Mouse (Mus musculus): Measurements from ENCODE around the gene Nsd1.
"Not testable (repeated sequence)": the region's sequence is repeated elsewhere in the genome, so short reads cannot be mapped to it uniquely, and the experiment has no call there.

The Nsd1 gene

DNA sequence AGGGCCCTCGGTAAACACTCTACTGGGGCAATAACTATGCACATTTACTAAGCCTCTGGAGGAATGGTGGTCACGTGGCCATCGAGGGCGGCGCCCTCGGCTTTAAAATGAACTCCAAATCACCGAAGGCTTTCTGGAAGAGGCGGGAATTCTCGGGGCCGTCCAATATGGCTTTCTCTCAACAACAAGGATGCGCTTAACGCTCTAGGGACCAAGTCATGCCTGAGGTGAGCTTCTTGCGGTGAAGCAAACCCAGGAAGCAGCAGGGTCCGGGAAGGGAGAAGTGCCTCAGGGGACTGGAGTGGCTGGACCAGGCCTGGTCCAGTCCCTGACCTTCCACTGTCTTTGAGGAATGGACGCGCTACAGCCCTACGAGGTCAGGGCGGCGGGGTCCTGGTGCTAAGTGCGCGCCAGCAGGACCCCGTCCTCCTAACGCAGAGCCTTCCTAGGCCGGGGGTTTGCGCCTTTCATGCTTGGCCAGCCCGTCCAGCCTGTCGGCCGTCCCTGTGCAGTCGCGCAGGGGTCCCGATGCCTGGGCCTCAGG, at the start of gene Nsd1:
Gene Nsd1, plus strand, starts transcription at position 134 of the 544 bp plus-strand sequence.
- peak; percentile 73 for DNase-seq (ENCODE audit: low read depth, low spot score)

DNA sequence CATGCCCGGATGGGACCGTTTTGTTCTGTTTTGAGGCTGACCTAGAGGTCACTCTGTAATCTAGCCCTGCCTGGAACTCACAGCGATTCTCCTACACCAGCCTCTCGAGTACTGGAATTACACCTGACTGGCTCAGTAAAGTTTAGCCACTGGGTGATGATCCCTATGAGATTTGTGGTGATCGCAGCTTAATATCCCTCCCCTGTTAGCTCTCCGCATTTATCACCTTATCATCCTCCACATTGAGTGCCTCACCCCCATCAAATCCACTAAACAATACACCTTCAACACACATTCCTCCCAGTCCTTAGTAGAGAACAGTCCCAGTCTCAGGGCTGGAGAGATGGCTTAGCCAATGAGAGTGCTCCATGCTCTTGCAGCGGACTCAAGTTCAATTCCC, 47.2 kb upstream of the Nsd1 start:
- no peak for DNase-seq (ENCODE audit: low read depth, low spot score)

GRCm38 (mm10) chr13:55163553-55163952, 46.0 kb upstream of the Nsd1 start:
- DNase-seq (ENCODE audit: low read depth, low spot score): no peak

DNA sequence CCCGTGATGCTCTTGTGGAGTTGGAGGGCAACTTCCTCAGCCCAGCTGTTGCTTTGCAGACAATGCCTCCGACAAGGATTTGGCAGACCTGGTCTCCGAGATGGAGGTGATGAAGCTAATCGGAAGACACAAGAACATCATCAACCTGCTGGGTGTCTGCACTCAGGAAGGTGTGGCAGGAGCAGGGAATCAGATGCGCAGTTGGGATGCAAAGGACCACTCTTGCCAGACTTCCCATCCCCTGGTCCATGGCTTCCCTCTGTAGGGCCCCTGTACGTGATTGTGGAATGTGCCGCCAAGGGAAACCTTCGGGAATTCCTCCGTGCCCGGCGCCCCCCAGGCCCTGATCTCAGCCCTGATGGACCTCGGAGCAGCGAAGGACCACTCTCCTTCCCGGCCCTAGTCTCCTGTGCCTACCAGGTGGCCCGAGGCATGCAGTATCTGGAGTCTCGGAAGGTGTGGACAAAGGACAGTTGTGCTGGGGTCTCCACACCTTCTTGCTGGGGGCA, 43.7 kb upstream of the Nsd1 start:
- no peak for DNase-seq (ENCODE audit: low read depth, low spot score)

DNA sequence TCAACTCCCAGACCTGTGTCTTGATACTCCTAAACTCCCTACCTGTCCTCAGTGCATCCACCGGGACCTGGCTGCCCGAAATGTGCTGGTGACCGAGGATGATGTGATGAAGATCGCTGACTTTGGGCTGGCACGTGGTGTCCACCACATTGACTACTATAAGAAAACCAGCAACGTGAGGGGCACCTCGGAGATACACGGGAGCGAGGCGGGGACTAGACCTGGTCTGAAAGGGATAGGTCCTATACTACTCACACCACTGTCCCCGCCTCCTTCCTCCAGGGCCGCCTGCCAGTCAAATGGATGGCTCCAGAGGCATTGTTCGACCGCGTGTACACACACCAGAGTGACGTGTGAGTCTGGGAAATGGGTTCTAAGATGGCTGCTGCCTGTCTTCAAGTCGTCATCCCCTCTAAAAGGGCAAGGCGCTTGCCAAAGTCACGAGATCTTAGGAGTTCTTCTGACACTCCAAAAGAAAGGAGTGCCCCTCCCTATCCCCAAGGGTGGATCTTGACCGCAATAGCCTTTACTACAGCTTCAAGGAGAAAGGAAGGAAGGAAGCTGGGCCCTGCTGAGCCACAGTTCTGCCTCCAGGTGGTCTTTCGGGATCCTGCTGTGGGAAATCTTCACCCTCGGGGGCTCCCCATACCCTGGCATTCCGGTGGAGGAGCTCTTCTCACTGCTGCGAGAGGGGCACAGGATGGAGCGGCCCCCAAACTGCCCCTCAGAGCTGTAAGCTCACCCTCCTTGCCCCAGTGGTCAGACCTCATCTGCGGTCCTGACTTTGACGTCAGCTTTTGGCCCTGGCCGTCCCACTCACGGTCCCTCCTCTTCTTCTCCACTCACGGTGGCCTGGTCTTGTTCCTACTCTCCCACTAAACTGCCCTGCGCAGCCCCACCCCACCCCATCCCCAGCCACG, 42.5 kb upstream of the Nsd1 start:
- DNase-seq (ENCODE audit: low read depth, low spot score): peak; percentile 77

GRCm38 (mm10) chr13:55167798-55168197, 41.8 kb upstream of the Nsd1 start:
- DNase-seq (ENCODE audit: low read depth, low spot score): no peak

DNA sequence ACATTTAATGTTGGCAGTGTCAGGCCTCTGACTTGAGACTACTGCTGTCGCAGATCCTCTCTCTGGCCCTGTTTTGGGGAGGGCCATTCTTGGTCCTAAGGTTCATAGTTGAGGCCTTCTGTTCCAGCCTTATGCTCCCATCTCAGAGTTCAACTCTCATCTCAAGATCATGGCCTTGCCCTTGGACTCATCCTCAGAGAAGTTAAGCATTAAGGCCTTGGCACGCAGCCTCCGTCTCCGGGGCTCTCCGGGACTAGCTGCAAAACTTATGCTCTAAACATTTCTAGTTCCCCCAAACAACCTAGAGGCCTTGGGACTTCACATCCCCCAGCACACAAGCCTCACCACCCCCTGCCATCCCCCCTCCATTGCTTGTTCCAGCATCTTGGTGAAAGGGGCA, 41.3 kb upstream of the Nsd1 start:
- DNase-seq (ENCODE audit: low read depth, low spot score): no peak

GRCm38 (mm10) chr13:55168958-55169369, 40.6 kb upstream of the Nsd1 start:
- DNase-seq (ENCODE audit: low read depth, low spot score): no peak

- DNase-seq (ENCODE audit: low read depth, low spot score): no peak
Observed at GRCm38 (mm10) chr13:55171517-55172335, 37.9 kb upstream of the Nsd1 start.

DNA sequence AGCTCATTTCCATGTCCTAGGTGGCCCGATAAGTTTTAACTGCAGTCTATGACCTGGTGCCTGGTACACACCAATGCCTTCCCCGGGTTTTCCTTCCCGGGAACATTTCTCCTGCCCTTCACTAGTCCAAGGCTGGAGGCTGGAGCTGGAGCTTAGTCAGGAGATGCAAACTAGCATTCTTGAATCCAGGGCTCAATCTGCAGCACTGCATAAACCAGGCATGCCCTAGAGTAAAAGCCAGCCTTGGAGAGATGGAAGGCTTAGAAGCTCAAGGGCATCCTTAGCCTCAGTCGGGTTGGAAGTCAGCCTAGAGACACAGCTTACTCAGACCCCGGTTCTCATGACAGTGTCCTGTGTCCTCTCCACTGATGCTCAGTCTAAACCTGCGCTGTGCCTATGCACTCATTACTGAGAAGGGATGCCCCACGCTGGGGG, 37.2 kb upstream of the Nsd1 start:
- DNase-seq (ENCODE audit: low read depth, low spot score): no peak

DNA sequence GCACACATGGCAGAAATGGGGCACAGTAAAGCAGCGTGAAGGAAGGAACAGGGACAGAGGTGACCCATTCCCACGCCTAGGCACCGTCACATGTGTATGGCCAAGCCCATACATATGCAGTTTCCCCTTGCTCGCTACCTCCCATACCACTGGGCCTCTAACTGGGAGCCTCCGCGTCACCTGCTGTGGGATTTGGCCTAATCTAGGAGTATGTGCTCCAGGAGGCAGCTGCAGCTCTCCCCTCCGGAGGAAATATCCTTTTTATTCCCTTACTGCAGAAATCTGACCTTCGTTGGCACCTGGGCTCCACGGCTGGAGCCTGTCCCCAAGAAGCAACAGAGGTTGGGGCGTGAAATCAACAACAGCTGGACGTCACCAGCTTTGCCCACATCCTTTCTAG, 35.2 kb upstream of the Nsd1 start:
- DNase-seq (ENCODE audit: low read depth, low spot score): no peak

DNA sequence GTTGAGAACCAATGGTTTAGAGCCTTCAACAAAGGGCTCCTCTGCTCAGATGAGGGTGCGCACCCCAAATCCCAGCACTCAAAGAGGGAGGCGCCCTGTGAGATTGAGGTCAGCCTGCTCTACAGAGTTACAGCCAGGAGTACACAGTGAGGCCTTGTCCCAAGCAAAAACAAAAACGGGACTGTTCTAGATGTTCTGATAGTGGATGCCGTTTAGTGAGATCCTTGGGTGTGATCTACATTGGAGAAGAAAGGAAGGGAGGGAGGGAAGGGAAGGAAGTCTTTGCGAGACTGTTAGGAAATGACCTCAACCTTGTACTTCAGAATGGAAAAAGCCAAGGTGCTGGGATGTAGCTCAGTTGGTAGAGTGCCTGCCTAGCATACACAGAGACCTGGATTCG, 33.3 kb upstream of the Nsd1 start:
- no peak for DNase-seq (ENCODE audit: low read depth, low spot score)

GRCm38 (mm10) chr13:55177903-55178496, 31.6 kb upstream of the Nsd1 start:
- peak; percentile 59 for DNase-seq (ENCODE audit: low read depth, low spot score)

DNA sequence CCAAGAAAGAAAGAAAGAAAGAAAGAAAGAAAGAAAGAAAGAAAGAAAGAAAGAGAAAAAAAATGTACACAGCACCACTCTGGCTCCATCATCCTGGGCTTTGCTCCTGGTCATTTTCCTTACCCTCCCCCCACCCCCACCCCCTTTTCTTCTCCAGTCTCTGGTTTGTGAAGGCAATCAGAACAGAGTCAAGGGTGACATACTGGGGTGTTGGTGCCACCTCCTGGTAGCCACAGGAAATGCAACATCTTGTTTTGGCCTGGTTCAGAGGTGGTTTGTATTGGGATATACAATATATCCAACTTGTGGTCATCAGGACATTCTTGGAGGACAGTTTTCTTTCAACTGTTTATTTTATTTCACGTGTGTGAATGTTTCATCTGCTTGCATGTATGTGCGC, 31.0 kb upstream of the Nsd1 start:
- peak; percentile 86 for DNase-seq (ENCODE audit: low read depth, low spot score)

GRCm38 (mm10) chr13:55179591-55179990, 30.0 kb upstream of the Nsd1 start:
- DNase-seq (ENCODE audit: low read depth, low spot score): no peak

DNA sequence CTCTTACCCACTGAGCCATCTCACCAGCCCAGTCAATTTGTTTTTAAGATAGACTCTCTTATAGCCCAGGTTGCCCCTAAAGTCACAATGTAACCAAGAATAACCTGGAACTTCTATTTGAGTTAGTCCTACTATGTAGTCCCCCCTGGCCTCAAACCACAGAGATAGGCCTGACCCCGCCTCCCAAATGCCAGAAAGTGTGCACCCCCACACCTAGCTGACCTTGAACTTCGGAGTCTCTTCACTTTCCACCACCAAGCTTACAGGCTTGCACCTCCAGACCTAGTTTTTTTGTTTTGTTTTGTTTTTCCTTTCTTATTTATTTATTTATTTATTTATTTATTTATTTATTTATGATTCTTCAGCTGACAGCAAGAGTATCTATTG, 27.8 kb upstream of the Nsd1 start:
- DNase-seq (ENCODE audit: low read depth, low spot score): no peak

DNA sequence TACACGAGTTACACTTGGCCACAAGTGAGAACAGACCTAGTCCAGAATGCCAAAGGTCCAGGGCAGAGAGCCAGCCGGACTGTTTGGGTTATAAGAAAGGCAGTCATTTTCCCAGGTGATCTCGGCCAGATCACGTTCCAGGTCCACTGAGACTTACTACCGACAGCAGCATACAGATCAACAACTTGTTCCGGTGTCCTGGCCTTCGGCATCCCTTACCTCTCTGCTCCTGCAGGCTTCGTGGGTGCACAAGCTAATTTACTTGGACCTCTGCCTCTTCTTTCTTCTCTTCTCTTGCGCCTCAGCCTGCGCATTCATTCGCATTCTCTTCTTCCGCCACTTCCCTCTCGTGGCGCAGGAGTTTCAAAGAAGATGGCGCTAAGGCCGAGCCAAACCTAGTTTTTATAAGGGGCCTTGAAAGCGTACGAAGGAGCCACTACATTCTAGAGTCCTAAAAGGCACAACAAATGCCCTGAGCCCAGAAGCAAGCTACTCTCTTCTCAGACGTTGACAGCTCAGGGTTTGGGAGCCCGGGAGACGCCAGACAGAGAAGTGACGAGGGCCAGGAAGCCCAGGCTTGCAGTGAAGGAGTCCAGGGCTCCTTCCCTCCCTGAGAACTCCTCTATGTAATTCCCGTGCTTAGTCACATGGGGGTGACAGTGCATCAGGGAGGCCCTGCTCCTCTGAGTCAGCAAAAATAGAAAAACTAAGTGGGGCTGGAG, 27.2 kb upstream of the Nsd1 start:
- peak; percentile 90 for DNase-seq (ENCODE audit: low read depth, low spot score)

- DNase-seq (ENCODE audit: low read depth, low spot score): no peak
Observed at GRCm38 (mm10) chr13:55183382-55183781, 26.2 kb upstream of the Nsd1 start.

GRCm38 (mm10) chr13:55187062-55187461, 22.5 kb upstream of the Nsd1 start:
- DNase-seq (ENCODE audit: low read depth, low spot score): not testable (repeated sequence)

DNA sequence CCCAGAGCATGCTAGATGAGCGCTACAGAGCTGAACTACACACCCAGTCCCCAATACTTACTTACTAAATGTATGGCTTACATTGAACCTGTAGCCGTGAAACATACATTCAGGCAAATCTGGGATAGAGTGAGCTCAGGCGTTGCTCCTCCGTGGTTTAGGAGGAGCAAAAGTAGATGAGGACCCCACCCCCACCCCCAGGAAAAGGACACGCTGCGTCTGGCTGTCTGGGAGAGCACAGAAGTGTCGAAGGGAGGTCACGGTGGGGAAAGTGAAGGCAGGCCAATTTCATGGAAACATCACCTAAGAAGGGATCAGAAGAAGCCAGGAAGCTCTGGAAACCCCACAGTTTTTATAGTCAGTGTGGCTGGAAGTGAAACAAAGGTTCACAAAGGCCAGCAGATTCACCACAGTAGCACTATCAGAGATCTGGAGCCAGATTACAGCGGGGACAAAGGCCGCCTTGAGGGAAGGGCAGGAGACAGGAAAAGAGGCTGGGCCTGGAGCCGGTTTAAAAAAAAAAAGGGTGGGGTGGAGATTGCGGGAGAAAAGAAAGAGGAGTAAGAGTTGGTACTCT, 20.0 kb upstream of the Nsd1 start:
- peak; percentile 86 for DNase-seq (ENCODE audit: low read depth, low spot score)
